Mouse (Mus musculus) neural tube, embryonic 14.5 days (tissue): ENCODE data around the gene Galnt9. TPM values are rescaled to one million over a fixed set of nuclear protein-coding genes. Genes with fewer than 3 reads are reported as not detected.

Experiments used
- ATAC-seq: fragments of 200-750 bp; cut with Nextera tagmentation; 2 replicates; pipeline ENCODE4 v1.8.0; 2017; ENCODE audit warnings: low read depth, mild to moderate bottlenecking, moderate TSS enrichment, moderate library complexity
- H3K27ac ChIP-seq: fragments of 300-500 bp; sonication (generic); 2 replicates; pipeline ENCODE4 v1.5.1; 2014; ENCODE audit warnings: low read depth, mild to moderate bottlenecking, control low read depth, low read length, moderate library complexity, mixed read lengths
- H3K27me3 ChIP-seq: fragments of 300-500 bp; sonication (generic); 2 replicates; pipeline ENCODE4 v1.6.1; 2014; ENCODE audit warnings: low read length; ENCODE audit not compliant: control insufficient read depth, insufficient read depth
- H3K36me3 ChIP-seq: fragments of 300-500 bp; sonication (generic); 2 replicates; pipeline ENCODE4 v1.6.1; 2014; ENCODE audit warnings: low read length, mixed read lengths; ENCODE audit not compliant: control insufficient read depth, insufficient read depth
- H3K4me1 ChIP-seq: fragments of 300-500 bp; sonication (generic); 2 replicates; pipeline ENCODE4 v1.6.1; 2014; ENCODE audit warnings: low read length; ENCODE audit not compliant: control insufficient read depth, insufficient read depth
- H3K4me2 ChIP-seq: fragments of 300-500 bp; sonication (generic); 2 replicates; pipeline ENCODE4 v1.6.1; 2014; ENCODE audit warnings: mild to moderate bottlenecking, low read depth, low read length, control low read depth
- H3K4me3 ChIP-seq: fragments of 300-500 bp; sonication (generic); 2 replicates; pipeline ENCODE4 v1.5.1; 2014; ENCODE audit warnings: low read depth, low read length, control low read depth, mixed read lengths
- H3K9ac ChIP-seq: fragments of 300-500 bp; sonication (generic); replicated peaks from 2 replicates; pipeline ENCODE4 v1.6.1; 2014; ENCODE audit warnings: low read depth, mild to moderate bottlenecking, control low read depth, low read length, mixed read lengths
- H3K9me3 ChIP-seq: fragments of 300-500 bp; sonication (generic); 2 replicates; pipeline ENCODE4 v1.6.1; 2016; ENCODE audit warnings: low read length; ENCODE audit not compliant: control insufficient read depth
- WGBS: fragments of 180-500 bp; shearing (Covaris S2); extraction: QIAGEN DNeasy Blood & Tissue Kit; methylation state at CpG from one replicate; pipeline ENCODE4 v1.1.7; 2014; 5-methylcytosine and 5-hydroxymethylcytosine counted together
- polyA plus RNA-seq: library from polyadenylated mRNA; unstranded; fragments of >200 nt; fragmentation: Nextera tagmentation; extraction: Ambion mirVana; gene quantifications from 2 replicates; pipeline ENCODE4 v1.2.1, GENCODE M21; 2014

Galnt9 gene
- polyA plus RNA-seq, 1 experiment from 2014 or later: 26.0 TPM

- Histone ChIP-seq H3K36me3 (no peaks in the 10 kb centered on the region), H3K27me3 (no peaks in the 10 kb centered on the region), H3K4me2 (no peak overlapping the region), H3K27ac (no peak overlapping the region), H3K9me3 (no peaks in the 10 kb centered on the region), H3K4me1 (peaks cover 5% of the 10 kb centered on the region; the same call in 1 of the 2 replicates), H3K4me3 (no peak overlapping the region), H3K9ac (no peak overlapping the region)
- no peak for ATAC-seq
- 81% methylated on average over 2 of the region's 2 CpGs for WGBS
Observed at GRCm38 (mm10) chr5:110624319-110624718, 80.2 kb downstream of the Galnt9 start.

- Histone ChIP-seq H3K9ac (no peak overlapping the region), H3K36me3 (no peaks in the 10 kb centered on the region), H3K27ac (no peak overlapping the region), H3K9me3 (no peaks in the 10 kb centered on the region), H3K4me3 (no peak overlapping the region), H3K27me3 (no peaks in the 10 kb centered on the region), H3K4me1 (peaks cover 5% of the 10 kb centered on the region; the same call in 1 of the 2 replicates), H3K4me2 (no peak overlapping the region)
- no peak for ATAC-seq
- WGBS: 79% methylated on average over 10 of the region's 10 CpGs
Observed at GRCm38 (mm10) chr5:110627351-110627750, 83.2 kb downstream of the Galnt9 start.

- ATAC-seq: no peak; the same call in 1 of the 2 replicates
- no peak overlapping the region for H3K4me2 ChIP-seq
Observed at GRCm38 (mm10) chr5:110628156-110628555, 84.0 kb downstream of the Galnt9 start.

GRCm38 (mm10) chr5:110629525-110630120 lies 85.5 kb downstream of the Galnt9 start:
- 89% methylated on average over 2 of the region's 2 CpGs for WGBS
- no peak overlapping the region for H3K9ac ChIP-seq
- H3K4me2 ChIP-seq: no peak overlapping the region

More at GRCm38 (mm10) chr5:110628156-110628555, 84.0 kb downstream of the Galnt9 start:
- Histone ChIP-seq H3K27me3 (no peaks in the 10 kb centered on the region), H3K9me3 (no peaks in the 10 kb centered on the region), H3K27ac (no peak overlapping the region), H3K4me1 (peaks cover 5% of the 10 kb centered on the region; the same call in 1 of the 2 replicates), H3K9ac (no peak overlapping the region), H3K36me3 (no peaks in the 10 kb centered on the region), H3K4me3 (no peak overlapping the region)
- WGBS: 20% methylated on average over 19 of the region's 19 CpGs

GRCm38 (mm10) chr5:110635951-110636707 lies 92.0 kb downstream of the Galnt9 start:
- H3K27me3 ChIP-seq: no peaks in the 10 kb centered on the region
- H3K4me2 ChIP-seq: no peak overlapping the region
- no peaks in the 10 kb centered on the region for H3K36me3 ChIP-seq
- WGBS: 52% methylated on average over 6 of the region's 6 CpGs
- H3K4me1 ChIP-seq: no peaks in the 10 kb centered on the region
- no peaks in the 10 kb centered on the region for H3K9me3 ChIP-seq
- H3K27ac ChIP-seq: no peak overlapping the region
- ATAC-seq: 0 out of 2 replicates have a peak, but pooled peaks have one; percentile 60
- H3K9ac ChIP-seq: no peak overlapping the region
- H3K4me3 ChIP-seq: no peak overlapping the region

More at GRCm38 (mm10) chr5:110629525-110630120, 85.5 kb downstream of the Galnt9 start:
- no peaks in the 10 kb centered on the region for H3K36me3 ChIP-seq
- H3K4me3 ChIP-seq: no peak overlapping the region
- no peaks in the 10 kb centered on the region for H3K27me3 ChIP-seq
- no peak overlapping the region for H3K27ac ChIP-seq
- peaks cover 5% of the 10 kb centered on the region; the same call in 1 of the 2 replicates for H3K4me1 ChIP-seq
- ATAC-seq: no peak
- no peaks in the 10 kb centered on the region for H3K9me3 ChIP-seq

- H3K36me3 ChIP-seq: no peaks in the 10 kb centered on the region
- no peak for ATAC-seq
- H3K9ac ChIP-seq: no peak overlapping the region
- no peak overlapping the region for H3K27ac ChIP-seq
- WGBS: 83% methylated on average over 7 of the region's 7 CpGs
- H3K4me2 ChIP-seq: no peak overlapping the region
- no peak overlapping the region for H3K4me3 ChIP-seq
- no peaks in the 10 kb centered on the region for H3K9me3 ChIP-seq
- no peaks in the 10 kb centered on the region for H3K27me3 ChIP-seq
- H3K4me1 ChIP-seq: no peaks in the 10 kb centered on the region
Observed at GRCm38 (mm10) chr5:110638306-110639074, 94.3 kb downstream of the Galnt9 start.

- Histone ChIP-seq H3K27ac (no peak overlapping the region), H3K4me2 (no peak overlapping the region), H3K4me1 (no peaks in the 10 kb centered on the region), H3K9me3 (no peaks in the 10 kb centered on the region), H3K4me3 (no peak overlapping the region), H3K36me3 (no peaks in the 10 kb centered on the region), H3K27me3 (no peaks in the 10 kb centered on the region), H3K9ac (no peak overlapping the region)
- WGBS: 27% methylated on average over 12 of the region's 12 CpGs
- no peak for ATAC-seq
Observed at GRCm38 (mm10) chr5:110639459-110639858, 95.3 kb downstream of the Galnt9 start.

- Histone ChIP-seq H3K4me3 (no peak overlapping the region), H3K9me3 (no peaks in the 10 kb centered on the region), H3K9ac (no peak overlapping the region), H3K27me3 (no peaks in the 10 kb centered on the region), H3K36me3 (peaks cover 39% of the 10 kb centered on the region), H3K4me2 (no peak overlapping the region), H3K27ac (no peak overlapping the region), H3K4me1 (no peaks in the 10 kb centered on the region)
- ATAC-seq: no peak
Observed at GRCm38 (mm10) chr5:110646377-110646776, 102.2 kb downstream of the Galnt9 start.
